Comparison of ENCODE assay signal across 23 mouse cellular contexts in genomic region chr2:102175741-102176433, GRCm38 (mm10). TPM values are rescaled to one million over a fixed set of nuclear protein-coding genes. Genes with fewer than 3 reads are reported as not detected.
DNase-seq lines count a peak whose midpoint lies in the region; ATAC-seq and TF ChIP-seq lines count a peak whose summit lies in the region.
"Had no signal": no experiment of that assay in that cellular context is flagged by ENCODE, and none has a peak within 500 bp of the region (broad histone marks: within the 10 kb centered on the region; RNA-seq: fewer than 3 reads in every experiment).

No protein-coding gene starts in this region.

- H3K27ac ChIP-seq in forebrain, embryonic 14.5 days (ENCODE audit: low read depth, low read length), result peak overlapping the region; percentile 27; the same call in 1 of the 2 replicates
- no peak overlapping the region for H3K27ac ChIP-seq in forebrain, embryonic 15.5 days (replicated peaks)
- H3K27ac ChIP-seq in kidney, postnatal 0 days, result peak overlapping the region; percentile 34
- peak overlapping the region; percentile 15 for H3K27ac ChIP-seq in neural tube, embryonic 13.5 days (replicated peaks)
- H3K27ac ChIP-seq in olfactory bulb, adult 2 months (ENCODE audit: insufficient read depth, low read depth, low read length), result peak overlapping the region; percentile 40; the same call in 1 of the 2 replicates
- H3K27ac ChIP-seq: heart, embryonic 15.5 days; kidney, embryonic 15.5 days; liver, embryonic 12.5 days; midbrain, embryonic 12.5 days had no signal

- H3K4me3 ChIP-seq in forebrain, embryonic 14.5 days (ENCODE audit: low read depth, low read length), result no peak overlapping the region
- no peak overlapping the region for H3K4me3 ChIP-seq in forebrain, embryonic 15.5 days
- H3K4me3 ChIP-seq in kidney, postnatal 0 days (replicated peaks; ENCODE audit: low read depth, low read length), result no peak overlapping the region
- H3K4me3 ChIP-seq in neural tube, embryonic 13.5 days, result no peak overlapping the region
- no peak overlapping the region for H3K4me3 ChIP-seq in olfactory bulb, adult 2 months (ENCODE audit: insufficient read depth, low read depth, low read length)
- H3K4me3 ChIP-seq: erythroblast, embryonic 14.5 days; heart, embryonic 15.5 days; kidney, embryonic 15.5 days; liver, embryonic 12.5 days; midbrain, embryonic 12.5 days had no signal

- no peak overlapping the region for H3K9ac ChIP-seq in forebrain, embryonic 14.5 days (ENCODE audit: low read length)
- no peak overlapping the region for H3K9ac ChIP-seq in forebrain, embryonic 15.5 days (replicated peaks)
- no peak overlapping the region for H3K9ac ChIP-seq in kidney, postnatal 0 days (ENCODE audit: low read depth, low read length)
- no peak overlapping the region for H3K9ac ChIP-seq in neural tube, embryonic 13.5 days
- H3K9ac ChIP-seq: heart, embryonic 15.5 days; kidney, embryonic 15.5 days; liver, embryonic 12.5 days; lung, embryonic 14.5 days; midbrain, embryonic 12.5 days had no signal

- TF ChIP-seq CTCF in kidney, postnatal 0 days (IDR thresholded peaks at IDR 0.05; ENCODE audit: low read depth), result no peak
- no peak for TF ChIP-seq CTCF in olfactory bulb, adult 2 months (IDR thresholded peaks at IDR 0.05; ENCODE audit: insufficient read depth, low read depth, low read length)

- no peak for DNase-seq in forebrain, embryonic 14.5 days (ENCODE audit: low spot score)
- no peak for DNase-seq in kidney, postnatal 0 days (ENCODE audit: low spot score)
- no peak for DNase-seq in kidney, adult 11 months
- DNase-seq in neural tube, embryonic 10.5 days (ENCODE audit: extremely low spot score, low spot score), result no peak
- no peak for DNase-seq in urinary bladder, adult 2 months (ENCODE audit: low spot score)
- DNase-seq: adrenal gland, postnatal 10 days; cerebellum, adult 11-12 months; cerebellum, postnatal 14 days; gastrocnemius, postnatal 36 days; right cerebral cortex, postnatal 4 days; thymus, adult 2 months had no signal

- 79% methylated on average over 15 of the region's 15 CpGs for WGBS in forebrain, embryonic 14.5 days
- 66% methylated on average over 15 of the region's 15 CpGs for WGBS in forebrain, embryonic 15.5 days
- 63% methylated on average over 15 of the region's 15 CpGs for WGBS in kidney, postnatal 0 days
- WGBS in neural tube, embryonic 13.5 days, result 68% methylated on average over 15 of the region's 15 CpGs
- WGBS in olfactory bulb, adult 2 months, result 52% methylated on average over 15 of the region's 15 CpGs

- TF ChIP-seq POLR2A in olfactory bulb, adult 2 months (IDR thresholded peaks at IDR 0.05; ENCODE audit: insufficient read depth, low read depth, low read length), result no peak

- H3K4me1 ChIP-seq in forebrain, embryonic 14.5 days (ENCODE audit: control insufficient read depth, insufficient read depth, low read length), result no peaks in the 10 kb centered on the region
- peaks cover 7% of the 10 kb centered on the region for H3K4me1 ChIP-seq in forebrain, embryonic 15.5 days
- H3K4me1 ChIP-seq in kidney, postnatal 0 days (replicated peaks; ENCODE audit: insufficient read depth, low read length), result peaks cover 7% of the 10 kb centered on the region; the same call in 1 of the 2 replicates
- peaks cover 15% of the 10 kb centered on the region for H3K4me1 ChIP-seq in neural tube, embryonic 13.5 days (replicated peaks)
- H3K4me1 ChIP-seq in olfactory bulb, adult 2 months (ENCODE audit: control insufficient read depth, insufficient read depth, low read length), result peaks cover 6% of the 10 kb centered on the region; the same call in 1 of the 2 replicates
- H3K4me1 ChIP-seq: liver, embryonic 12.5 days had no signal

- no peaks in the 10 kb centered on the region for H3K9me3 ChIP-seq in forebrain, embryonic 14.5 days (replicated peaks; ENCODE audit: control insufficient read depth, low read length)
- no peaks in the 10 kb centered on the region for H3K9me3 ChIP-seq in forebrain, embryonic 15.5 days
- no peaks in the 10 kb centered on the region for H3K9me3 ChIP-seq in kidney, postnatal 0 days (replicated peaks; ENCODE audit: low read length)
- H3K9me3 ChIP-seq in neural tube, embryonic 13.5 days, result no peaks in the 10 kb centered on the region
- H3K9me3 ChIP-seq: G1E; heart, embryonic 15.5 days; kidney, embryonic 15.5 days; liver, embryonic 12.5 days; midbrain, embryonic 12.5 days had no signal

- no peak overlapping the region for H3K4me2 ChIP-seq in forebrain, embryonic 14.5 days (ENCODE audit: low read length)
- no peak overlapping the region for H3K4me2 ChIP-seq in forebrain, embryonic 15.5 days (replicated peaks)
- no peak overlapping the region for H3K4me2 ChIP-seq in kidney, postnatal 0 days (ENCODE audit: low read length)
- no peak overlapping the region for H3K4me2 ChIP-seq in neural tube, embryonic 13.5 days
- H3K4me2 ChIP-seq: heart, embryonic 15.5 days; kidney, embryonic 15.5 days; liver, embryonic 12.5 days; lung, embryonic 14.5 days; midbrain, embryonic 12.5 days had no signal

- no peaks in the 10 kb centered on the region for H3K36me3 ChIP-seq in forebrain, embryonic 14.5 days (ENCODE audit: control insufficient read depth, insufficient read depth, low read length)
- H3K36me3 ChIP-seq in forebrain, embryonic 15.5 days, result no peaks in the 10 kb centered on the region
- no peaks in the 10 kb centered on the region for H3K36me3 ChIP-seq in kidney, postnatal 0 days (ENCODE audit: insufficient read depth, low read length)
- H3K36me3 ChIP-seq in neural tube, embryonic 13.5 days, result 0 out of 2 replicates have a peak, but pooled peaks cover 3% of the 10 kb centered on the region
- H3K36me3 ChIP-seq: G1E; heart, embryonic 15.5 days; kidney, embryonic 15.5 days; liver, embryonic 12.5 days had no signal

- no peaks in the 10 kb centered on the region for H3K27me3 ChIP-seq in forebrain, embryonic 14.5 days (replicated peaks; ENCODE audit: control insufficient read depth, insufficient read depth, low read length)
- no peaks in the 10 kb centered on the region for H3K27me3 ChIP-seq in forebrain, embryonic 15.5 days
- H3K27me3 ChIP-seq in kidney, postnatal 0 days (ENCODE audit: insufficient read depth, low read length), result no peaks in the 10 kb centered on the region
- no peaks in the 10 kb centered on the region for H3K27me3 ChIP-seq in neural tube, embryonic 13.5 days
- H3K27me3 ChIP-seq: heart, embryonic 15.5 days; kidney, embryonic 15.5 days; liver, embryonic 12.5 days; midbrain, embryonic 12.5 days had no signal

- no peak for ATAC-seq in forebrain, embryonic 14.5 days
- ATAC-seq in forebrain, embryonic 15.5 days (replicated peaks), result no peak
- ATAC-seq in kidney, postnatal 0 days (replicated peaks; ENCODE audit: low FRiP score, low read depth), result no peak
- no peak for ATAC-seq in neural tube, embryonic 13.5 days (ENCODE audit: low read depth)
- ATAC-seq: activated CD4-positive, CD25-positive, alpha-beta regulatory T cell, adult 4 months; intestine, embryonic 16.5 days; liver, embryonic 12.5 days had no signal

RNA-seq across cellular contexts. Expression of gene Ldlrad3, which starts 10.3 kb away (rescaled TPM):
- polyA plus RNA-seq in forebrain, embryonic 14.5 days (2014; fragmentation: Nextera tagmentation; extraction: Ambion mirVana), result 18.1 and 21.1 TPM in 2 replicates
- polyA plus RNA-seq in forebrain, embryonic 15.5 days (2015; fragmentation: Nextera tagmentation; extraction: Ambion mirVana), result 30.0 and 31.1 TPM in 2 replicates
- 20.4 and 23.3 TPM in 2 replicates for polyA plus RNA-seq in kidney, postnatal 0 days (2015; fragmentation: Nextera tagmentation; extraction: Ambion mirVana)
- 48.3 and 48.8 TPM in 2 replicates for polyA plus RNA-seq in neural tube, embryonic 13.5 days (2015; fragmentation: Nextera tagmentation; extraction: Ambion mirVana)
- not detected in 2 replicates for polyA plus RNA-seq in olfactory bulb, adult 2 months (2012; ENCODE audit: insufficient read depth, insufficient read length, low replicate concordance, missing spikeins)
- 7.4 and 8.9 TPM in 2 replicates for polyA plus RNA-seq in urinary bladder, adult 2 months (2012; rRNA removed)
- polyA plus RNA-seq: erythroblast, embryonic 14.5 days had no signal
